Mouse (Mus musculus): ENCODE results near the gene Slc4a4.

Slc4a4 gene

GRCm38 (mm10) chr5:88916501-88916971 is 29.9 kb downstream of the Slc4a4 start:
- in situ Hi-C loops (cut with MboI, MseI) = loop anchor here (25.0 kb wide), 1 partner anchor 771 kb away; no protein-coding TSS in a partner anchor

- in situ Hi-C loops (cut with MboI, MseI) = loop anchor here (25.0 kb wide), 1 partner anchor 770 kb away; no protein-coding TSS in a partner anchor
These were observed 30.6 kb downstream of the Slc4a4 start for GRCm38 (mm10) chr5:88917221-88917620.

GRCm38 (mm10) chr5:88917630-88918029 is 31.0 kb downstream of the Slc4a4 start:
- in situ Hi-C loops (cut with MboI, MseI) = loop anchor here (25.0 kb wide), 1 partner anchor 770 kb away; no protein-coding TSS in a partner anchor

GRCm38 (mm10) chr5:88918538-88918937 is 31.9 kb downstream of the Slc4a4 start:
- in situ Hi-C loops (cut with MboI, MseI) = loop anchor here (25.0 kb wide), 1 partner anchor 769 kb away; no protein-coding TSS in a partner anchor

GRCm38 (mm10) chr5:88925576-88925975 is 39.0 kb downstream of the Slc4a4 start:
- in situ Hi-C loops (cut with MboI, MseI) = no loop called here

- in situ Hi-C loops (cut with MboI, MseI) = no loop called here
These were observed 41.7 kb downstream of the Slc4a4 start for GRCm38 (mm10) chr5:88928201-88928916.

GRCm38 (mm10) chr5:88929392-88930094 is 42.9 kb downstream of the Slc4a4 start:
- in situ Hi-C loops (cut with MboI, MseI) = no loop called here

GRCm38 (mm10) chr5:88930129-88930528 is 43.5 kb downstream of the Slc4a4 start:
- in situ Hi-C loops (cut with MboI, MseI) = no loop called here

- in situ Hi-C loops (cut with MboI, MseI) = no loop called here
These were observed 44.0 kb downstream of the Slc4a4 start for GRCm38 (mm10) chr5:88930611-88931010.

- in situ Hi-C loops (cut with MboI, MseI) = no loop called here
These were observed 44.6 kb downstream of the Slc4a4 start for GRCm38 (mm10) chr5:88931176-88931575.

- in situ Hi-C loops (cut with MboI, MseI) = no loop called here
These were observed 46.8 kb downstream of the Slc4a4 start for GRCm38 (mm10) chr5:88933454-88933853.

- in situ Hi-C loops (cut with MboI, MseI) = no loop called here
These were observed 47.3 kb downstream of the Slc4a4 start for GRCm38 (mm10) chr5:88933946-88934345.

- in situ Hi-C loops (cut with MboI, MseI) = no loop called here
These were observed 51.6 kb downstream of the Slc4a4 start for GRCm38 (mm10) chr5:88938208-88938607.

GRCm38 (mm10) chr5:88939151-88939550 is 52.5 kb downstream of the Slc4a4 start:
- in situ Hi-C loops (cut with MboI, MseI) = no loop called here

GRCm38 (mm10) chr5:88939782-88940181 is 53.2 kb downstream of the Slc4a4 start:
- in situ Hi-C loops (cut with MboI, MseI) = no loop called here

GRCm38 (mm10) chr5:88941905-88942304 is 55.3 kb downstream of the Slc4a4 start:
- in situ Hi-C loops (cut with MboI, MseI) = no loop called here

GRCm38 (mm10) chr5:88945661-88946339 is 59.2 kb downstream of the Slc4a4 start:
- in situ Hi-C loops (cut with MboI, MseI) = no loop called here

- in situ Hi-C loops (cut with MboI, MseI) = no loop called here
These were observed 63.7 kb downstream of the Slc4a4 start for GRCm38 (mm10) chr5:88950337-88950736.

- in situ Hi-C loops (cut with MboI, MseI) = no loop called here
These were observed 66.3 kb downstream of the Slc4a4 start for GRCm38 (mm10) chr5:88952757-88953577.

GRCm38 (mm10) chr5:88957735-88958134 is 71.1 kb downstream of the Slc4a4 start:
- in situ Hi-C loops (cut with MboI, MseI) = no loop called here

GRCm38 (mm10) chr5:88958966-88959365 is 72.3 kb downstream of the Slc4a4 start:
- in situ Hi-C loops (cut with MboI, MseI) = no loop called here
